Mouse (Mus musculus): Measurements from ENCODE around the gene Faap100. TPM values are rescaled to one million over a fixed set of nuclear protein-coding genes. Genes with fewer than 3 reads are reported as not detected.

Faap100 gene
- total RNA-seq, 2 experiments from 2014 or later = 18.5 to 18.8 TPM

DNA sequence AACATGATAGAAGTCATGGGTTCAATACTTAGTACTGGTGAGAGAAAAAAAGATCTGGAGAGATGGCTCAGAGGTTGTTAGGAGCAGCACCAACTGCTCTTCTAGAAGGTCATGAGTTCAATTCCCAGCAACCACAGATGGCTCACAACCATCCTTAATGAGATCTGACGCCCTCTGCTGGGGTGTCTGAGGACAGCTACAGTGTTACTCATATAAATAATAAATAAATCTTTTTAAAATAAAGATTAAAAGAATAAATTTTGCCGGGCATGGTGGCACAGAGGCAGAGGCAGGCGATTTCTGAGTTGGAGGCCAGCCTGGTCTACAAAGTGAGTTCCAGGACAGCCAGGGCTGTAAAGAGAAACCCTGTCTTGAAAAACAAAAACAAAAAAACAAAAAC, 39.8 kb downstream of the Faap100 start:
- no peak overlapping the region for H3K4me3 ChIP-seq
- intact Hi-C loops (cut with DNase I) = no loop called here
- no peak for DNase-seq
- no peak overlapping the region for H3K27ac ChIP-seq
- TF ChIP-seq CTCF (IDR thresholded peaks at IDR 0.05) = no peak

DNA sequence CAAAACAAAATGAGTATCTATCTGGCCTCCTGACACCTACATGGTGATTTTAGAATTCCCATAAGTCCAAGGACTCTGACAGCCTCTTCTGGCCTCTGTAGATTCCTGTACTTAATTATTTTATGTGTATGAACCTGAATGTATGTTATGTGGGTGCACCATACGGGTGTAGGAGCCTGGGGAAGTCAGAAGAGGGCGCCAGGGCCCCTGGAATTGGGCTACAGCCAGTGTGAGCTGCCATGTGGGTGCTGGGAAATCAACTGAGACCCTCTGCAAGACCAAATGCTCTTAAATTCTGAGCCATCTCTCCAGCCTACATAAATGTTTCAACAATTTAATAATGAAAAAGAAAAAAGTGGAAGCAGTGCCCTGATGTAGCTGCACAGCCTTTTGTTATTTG, 41.1 kb downstream of the Faap100 start:
- intact Hi-C loops (cut with DNase I) = no loop called here
- TF ChIP-seq CTCF (IDR thresholded peaks at IDR 0.05) = no peak
- no peak overlapping the region for H3K27ac ChIP-seq
- no peak overlapping the region for H3K4me3 ChIP-seq
- no peak for DNase-seq

DNA sequence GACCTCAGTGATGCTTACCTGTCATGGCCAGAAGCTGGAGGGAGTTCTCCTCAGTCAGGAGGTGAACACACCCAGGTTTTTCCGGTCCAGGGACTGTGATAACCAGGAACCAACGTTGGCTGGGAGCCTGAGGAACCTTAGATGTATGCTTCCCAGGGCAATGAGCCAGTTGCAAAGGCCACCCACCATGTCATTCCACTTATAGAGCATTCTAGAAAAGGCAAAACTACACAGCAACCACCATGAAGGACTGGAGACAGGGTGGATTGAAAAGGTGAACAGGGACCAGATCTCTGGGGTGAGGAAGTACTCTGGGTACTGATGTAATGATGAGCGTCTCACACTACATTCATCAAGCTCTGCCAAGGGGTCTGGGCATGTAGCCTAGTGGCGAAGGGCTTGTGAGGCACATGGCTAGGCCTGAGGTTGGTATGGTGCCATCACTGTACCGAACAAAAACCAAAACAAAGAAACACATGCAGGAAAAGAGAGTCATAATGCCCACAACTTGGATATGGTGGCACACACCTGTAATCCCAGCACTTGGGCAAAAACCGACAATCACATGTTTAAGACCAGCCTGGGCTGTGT, 43.0 kb downstream of the Faap100 start:
- DNase-seq = no peak
- TF ChIP-seq CTCF (IDR thresholded peaks at IDR 0.05) = no peak
- Histone ChIP-seq H3K27ac (no peak overlapping the region), H3K4me3 (no peak overlapping the region)
- intact Hi-C loops (cut with DNase I) = no loop called here

DNA sequence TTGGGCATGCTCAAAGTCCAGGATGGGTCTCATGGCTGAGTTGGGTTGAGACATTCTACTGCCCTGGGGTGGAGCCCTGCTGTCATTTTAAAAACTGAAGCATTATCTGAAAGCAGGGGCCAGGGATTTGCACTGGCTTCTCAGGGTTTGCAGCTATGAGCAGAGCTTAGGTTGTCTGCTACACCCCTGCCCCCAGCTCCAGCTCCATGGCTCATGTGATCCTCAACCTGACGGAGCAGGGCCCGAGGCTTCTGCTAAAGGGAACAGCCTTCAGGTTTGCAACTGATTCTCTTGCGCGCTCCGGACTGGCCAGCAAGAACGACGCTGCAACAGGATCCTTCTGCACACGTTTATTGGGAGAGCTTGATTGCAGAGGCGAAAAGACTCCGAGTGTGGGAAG, 58.4 kb downstream of the Faap100 start:
- no peak overlapping the region for H3K27ac ChIP-seq
- no peak for TF ChIP-seq CTCF (IDR thresholded peaks at IDR 0.05)
- intact Hi-C loops (cut with DNase I) = no loop called here
- H3K4me3 ChIP-seq = no peak overlapping the region
- no peak for DNase-seq

DNA sequence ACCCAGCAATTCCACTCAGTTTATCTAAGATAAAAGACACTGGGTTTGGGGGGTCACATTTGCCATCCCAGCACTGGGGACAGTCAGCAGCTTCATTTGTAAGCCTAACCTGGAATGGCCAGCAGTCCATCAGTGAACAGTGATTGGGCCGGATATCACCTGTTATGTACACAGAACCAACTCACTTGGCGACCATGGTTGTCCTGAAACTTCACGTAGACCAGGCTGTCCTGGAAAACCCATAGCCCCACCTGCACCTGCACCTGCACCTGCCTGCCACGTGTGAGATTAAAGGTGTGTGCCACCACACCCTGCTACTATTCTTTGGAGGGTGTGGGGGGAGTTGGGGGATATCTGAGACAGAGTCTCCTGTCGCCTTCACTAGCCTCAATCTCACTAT, 59.3 kb downstream of the Faap100 start:
- intact Hi-C loops (cut with DNase I) = no loop called here
- TF ChIP-seq CTCF (IDR thresholded peaks at IDR 0.05) = no peak
- no peak for DNase-seq
- Histone ChIP-seq H3K4me3 (no peak overlapping the region), H3K27ac (no peak overlapping the region)

Small RNA genes within 50 kb of the gene (microRNA-seq; reads per million reads assigned to microRNA genes)
- gene Gm23419 (not detected), gene Mir6935 (not detected)

Other genes starting within 250 kb of the Faap100 start
- 10 to 100 TPM; 32.2 to 51.7 TPM for gene Slc38a10, start 227.4 kb downstream of the Faap100 start, total RNA-seq (2021)
- 1 to 10 TPM; 3.5 to 5.3 TPM for gene Bahcc1, start 145.8 kb downstream of the Faap100 start, total RNA-seq (2021)
- 100 to 1,000 TPM; 201 to 262 TPM for gene Actg1, start 30.2 kb downstream of the Faap100 start, total RNA-seq (2021)
- gene Fscn2, start 17.2 kb downstream of the Faap100 start, total RNA-seq (2021) = under 1 TPM in 1 of 2 experiments, not detected in 1; 0.87 TPM
- 10 to 100 TPM; 75.8 to 94.9 TPM for gene Nploc4, start 58.9 kb upstream of the Faap100 start, total RNA-seq (2021)
- 1 to 10 TPM in 1 of 2 experiments, not detected in 1; 1.1 TPM for gene Tspan10, start 63.9 kb upstream of the Faap100 start, total RNA-seq (2021)
- 1 to 10 TPM in 1 of 2 experiments, under 1 TPM in 1; 0.41 to 1.2 TPM for gene Pde6g, start 74.7 kb upstream of the Faap100 start, total RNA-seq (2021)
- gene Oxld1, start 79.3 kb upstream of the Faap100 start, total RNA-seq (2021) = 10 to 100 TPM; 19.1 to 31.8 TPM
- gene Ccdc137, start 79.4 kb upstream of the Faap100 start, total RNA-seq (2021) = 1 to 10 TPM; 5.2 to 7.2 TPM
- 1 to 10 TPM; 5.6 to 6.3 TPM for gene Arl16, start 88.8 kb upstream of the Faap100 start, total RNA-seq (2021)
- 100 to 1,000 TPM; 120 to 177 TPM for gene Mrpl12, start 105.8 kb upstream of the Faap100 start, total RNA-seq (2021)
- 1 to 10 TPM; 2.8 to 4.1 TPM for gene Slc25a10, start 113.1 kb upstream of the Faap100 start, total RNA-seq (2021)
- gene Gcgr, start 151.9 kb upstream of the Faap100 start, total RNA-seq (2021) = under 1 TPM in 1 of 2 experiments, not detected in 1; 0.33 TPM
- 10 to 100 TPM; 21.7 to 22.1 TPM for gene Mcrip1, start 171.0 kb upstream of the Faap100 start, total RNA-seq (2021)
- 100 to 1,000 TPM; 188 to 418 TPM for gene Ppp1r27, start 172.4 kb upstream of the Faap100 start, total RNA-seq (2021)
- gene P4hb, start 194.5 kb upstream of the Faap100 start, total RNA-seq (2021) = 100 to 1,000 TPM; 201 to 240 TPM
- gene Arhgdia, start 202.9 kb upstream of the Faap100 start, total RNA-seq (2021) = 10 to 100 TPM; 72.1 to 89.6 TPM
- gene Alyref, start 219.6 kb upstream of the Faap100 start, total RNA-seq (2021) = 10 to 100 TPM; 36.0 to 44.7 TPM
- 10 to 100 TPM; 45.3 to 58.5 TPM for gene Anapc11, start 219.7 kb upstream of the Faap100 start, total RNA-seq (2021)
- gene Npb, start 229.7 kb upstream of the Faap100 start, total RNA-seq (2021) = under 1 TPM in 1 of 2 experiments, not detected in 1; 0.78 TPM
- gene Pcyt2, start 239.2 kb upstream of the Faap100 start, total RNA-seq (2021) = 10 to 100 TPM; 30.6 to 39.2 TPM
- 1 to 10 TPM; 4.1 to 4.7 TPM for gene Sirt7, start 246.5 kb upstream of the Faap100 start, total RNA-seq (2021)

Measured in gastrocnemius, adult 2 months (tissue).